Mouse (Mus musculus) intestine, postnatal 0 days (tissue): Measurements from ENCODE around the gene Mlst8. TPM values are rescaled to one million over a fixed set of nuclear protein-coding genes. Genes with fewer than 3 reads are reported as not detected.
"Not testable (repeated sequence)": the region's sequence is repeated elsewhere in the genome, so short reads cannot be mapped to it uniquely, and the experiment has no call there.

Source experiments
- ATAC-seq: fragments of 200-750 bp; cut with Nextera tagmentation; 2 replicates; pipeline ENCODE4 v1.8.0; 2017; ENCODE audit warnings: mild to moderate bottlenecking, moderate TSS enrichment, moderate library complexity
- H3K27ac ChIP-seq: fragments of 300-500 bp; sonication (generic); 2 replicates; pipeline ENCODE4 v1.5.1; 2014; ENCODE audit warnings: mild to moderate bottlenecking, low read depth, low read length, moderate library complexity
- H3K27me3 ChIP-seq: fragments of 300-500 bp; sonication (generic); replicated peaks from 2 replicates; pipeline ENCODE4 v1.6.1; 2014; ENCODE audit warnings: low read length, mixed read lengths; ENCODE audit not compliant: control insufficient read depth, insufficient read depth
- H3K36me3 ChIP-seq: fragments of 300-500 bp; sonication (generic); 2 replicates; pipeline ENCODE4 v1.6.1; 2014; ENCODE audit warnings: mild to moderate bottlenecking, moderate library complexity; ENCODE audit not compliant: control insufficient read depth, insufficient read depth
- H3K4me1 ChIP-seq: fragments of 300-500 bp; sonication (generic); replicated peaks from 2 replicates; pipeline ENCODE4 v1.6.1; 2014; ENCODE audit warnings: antibody characterized with exemption, low read length, mixed read lengths; ENCODE audit not compliant: control insufficient read depth, insufficient read depth
- H3K4me2 ChIP-seq: fragments of 300-500 bp; sonication (generic); replicated peaks from 2 replicates; pipeline ENCODE4 v1.6.1; 2014; ENCODE audit warnings: low read depth, mild to moderate bottlenecking, moderate library complexity
- H3K4me3 ChIP-seq: fragments of 300-500 bp; sonication (generic); 2 replicates; pipeline ENCODE4 v1.5.1; 2014; ENCODE audit warnings: low read depth, low read length
- H3K9ac ChIP-seq: fragments of 300-500 bp; sonication (generic); 2 replicates; pipeline ENCODE4 v1.6.1; 2014; ENCODE audit warnings: mild to moderate bottlenecking, low read depth, low read length
- H3K9me3 ChIP-seq: fragments of 300-500 bp; sonication (generic); 2 replicates; pipeline ENCODE4 v1.6.1; 2016; ENCODE audit warnings: mixed run types; ENCODE audit not compliant: control insufficient read depth
- CTCF ChIP-seq: sonication (generic); IDR thresholded peaks from 2 replicates; pipeline ENCODE4 v1.5.1; 2016; ENCODE audit warnings: low read depth, mild to moderate bottlenecking, control low read depth, antibody characterized with exemption, moderate library complexity
- WGBS: fragments of 180-500 bp; shearing (Covaris S2); extraction: QIAGEN DNeasy Blood & Tissue Kit; methylation state at CpG from one replicate; pipeline ENCODE4 v1.1.7; 2014; 5-methylcytosine and 5-hydroxymethylcytosine counted together
- polyA plus RNA-seq: library from polyadenylated mRNA; unstranded; fragments of >200 nt; fragmentation: Nextera tagmentation; extraction: Ambion mirVana; gene quantifications from 2 replicates; pipeline ENCODE4 v1.2.1, GENCODE M21; 2015

Gene Mlst8
- polyA plus RNA-seq, 1 experiment from 2014 or later: 11.9 TPM

DNA sequence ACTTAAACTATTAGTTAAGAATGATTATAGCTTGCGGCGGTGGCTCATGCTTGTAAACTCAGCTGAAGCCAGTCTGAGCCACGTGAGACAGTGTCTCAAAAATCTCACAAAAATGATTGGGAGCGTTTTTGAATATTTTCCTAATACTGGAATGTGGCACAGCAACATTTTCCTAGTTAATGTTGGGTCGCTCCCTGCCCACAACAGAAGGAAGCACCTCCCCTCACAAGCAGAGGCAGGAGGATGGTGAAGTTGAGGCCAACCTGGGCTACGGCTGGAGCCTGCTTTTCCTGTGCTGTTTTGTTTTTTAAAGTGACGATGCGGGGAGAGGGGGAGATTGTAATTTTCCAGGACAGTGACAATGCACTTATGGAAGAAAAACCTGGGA lies 51.7 kb downstream of the Mlst8 start:
- no peak for TF ChIP-seq CTCF
- WGBS: 1% methylated on average over 8 of the region's 8 CpGs
- ATAC-seq: no peak
- Histone ChIP-seq H3K9me3 (no peaks in the 10 kb centered on the region), H3K9ac (peak overlapping the region; percentile 82), H3K4me3 (peak overlapping the region; percentile 66), H3K4me1 (no peaks in the 10 kb centered on the region), H3K36me3 (peaks cover 25% of the 10 kb centered on the region), H3K27me3 (no peaks in the 10 kb centered on the region), H3K4me2 (peak overlapping the region; percentile 77), H3K27ac (peak overlapping the region; percentile 93)

DNA sequence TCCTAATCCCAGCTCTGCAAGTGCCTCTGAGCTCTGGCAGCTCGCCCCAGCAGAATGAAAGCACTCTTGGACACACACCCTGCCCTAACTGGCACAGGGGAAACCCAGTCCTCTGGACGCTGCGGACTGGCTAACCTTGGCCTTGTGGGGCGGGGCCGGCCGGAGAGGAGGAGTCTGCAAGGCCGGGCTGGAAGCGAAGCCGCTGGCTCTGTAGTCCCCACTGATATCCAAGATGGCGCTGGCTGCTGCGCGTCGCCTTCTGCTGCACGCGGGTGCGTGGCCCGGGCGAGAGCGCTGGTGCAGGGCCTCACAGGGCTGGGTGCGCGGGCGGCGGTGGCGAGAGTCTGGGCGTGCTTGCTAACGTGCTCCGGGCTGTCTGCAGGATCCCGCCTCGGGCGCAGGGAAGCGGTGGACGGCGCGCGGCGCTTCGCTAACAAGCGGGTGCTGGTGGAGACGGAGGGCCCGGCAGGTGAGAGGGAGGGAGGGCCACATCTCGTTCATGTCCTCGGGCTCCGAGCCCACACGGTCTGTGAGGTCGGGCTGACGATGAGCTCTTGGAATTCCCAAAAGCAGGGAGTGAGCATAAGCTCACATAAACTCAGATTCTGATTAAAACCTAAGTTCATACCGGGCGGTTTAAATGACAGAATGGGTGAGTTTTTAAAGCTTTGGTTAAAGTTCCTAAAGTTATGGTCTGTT lies 52.3 kb downstream of the Mlst8 start, which contains the start of gene Eci1:
Eci1 (plus strand) TSS at position 171 of the 699 bp plus-strand sequence.
- Histone ChIP-seq H3K4me3 (peak within 1 kb of the TSS; percentile 66), H3K27ac (peak within 1 kb of the TSS; percentile 93), H3K4me1 (no peaks in the 10 kb centered on the region), H3K9me3 (no peaks in the 10 kb centered on the region), H3K4me2 (peak within 1 kb of the TSS; percentile 77), H3K9ac (peak within 1 kb of the TSS; percentile 82), H3K36me3 (peaks cover 28% of the 10 kb centered on the region), H3K27me3 (no peaks in the 10 kb centered on the region)
- WGBS: under 1% methylated on average over 48 of the region's 48 CpGs
- no peak; the same call in 1 of the 2 replicates for TF ChIP-seq CTCF
- ATAC-seq: peak; percentile 95

DNA sequence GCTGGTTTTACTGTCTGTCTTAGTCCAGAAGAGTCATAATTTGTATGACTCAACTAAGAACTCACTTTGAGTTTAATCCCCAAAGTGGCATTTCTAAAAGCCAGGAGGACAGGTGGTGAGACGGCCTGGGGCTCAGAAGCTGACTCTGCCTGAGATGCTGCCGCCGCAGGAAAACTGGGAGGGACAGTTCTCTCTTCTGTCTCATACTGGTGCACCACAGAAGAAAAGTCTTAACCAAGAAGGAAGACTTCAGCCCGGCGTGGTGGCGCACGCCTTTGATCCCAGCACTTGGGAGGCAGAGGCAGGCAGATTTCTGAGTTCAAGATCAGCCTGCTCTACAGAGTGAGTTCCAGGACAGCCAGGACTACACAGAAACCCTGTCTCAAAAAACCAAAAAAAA lies 53.0 kb downstream of the Mlst8 start:
- Histone ChIP-seq H3K9ac (no peak overlapping the region), H3K4me2 (peak overlapping the region; percentile 77), H3K4me1 (no peaks in the 10 kb centered on the region), H3K9me3 (no peaks in the 10 kb centered on the region), H3K27me3 (no peaks in the 10 kb centered on the region), H3K36me3 (peaks cover 35% of the 10 kb centered on the region), H3K27ac (peak overlapping the region; percentile 93), H3K4me3 (peak overlapping the region; percentile 66; the same call in 1 of the 2 replicates)
- TF ChIP-seq CTCF: no peak
- 68% methylated on average over 7 of the region's 7 CpGs for WGBS
- no peak for ATAC-seq

GRCm38 (mm10) chr17:24425326-24425725 lies 53.6 kb downstream of the Mlst8 start:
- H3K36me3 ChIP-seq: peaks cover 41% of the 10 kb centered on the region
- WGBS: 66% methylated on average over 4 of the region's 8 CpGs
- not testable (repeated sequence) for H3K9ac ChIP-seq, H3K4me2 ChIP-seq, H3K27me3 ChIP-seq, H3K4me1 ChIP-seq, H3K9me3 ChIP-seq, H3K27ac ChIP-seq, H3K4me3 ChIP-seq, ATAC-seq

DNA sequence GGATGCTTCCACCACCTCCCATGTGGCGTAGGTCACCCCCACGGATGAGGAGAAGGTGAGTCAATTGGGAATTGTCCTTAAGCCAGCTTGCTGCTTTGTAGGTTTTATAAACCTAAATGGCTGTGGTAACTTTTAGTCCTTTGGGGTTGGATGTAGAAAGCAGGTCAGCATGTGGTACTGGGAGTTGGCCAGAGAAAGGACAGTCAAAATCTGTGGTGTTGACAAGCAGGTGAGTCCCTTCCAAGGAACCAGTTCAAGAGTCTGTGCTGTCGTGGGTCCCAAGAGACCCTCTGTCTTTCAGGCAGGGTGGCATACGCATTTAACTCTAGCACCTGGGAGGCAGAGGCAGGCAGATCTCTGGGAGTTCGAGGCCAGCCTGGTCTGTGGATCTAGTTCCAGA lies 54.4 kb downstream of the Mlst8 start:
- H3K36me3 ChIP-seq: peaks cover 49% of the 10 kb centered on the region
- no peaks in the 10 kb centered on the region for H3K9me3 ChIP-seq
- H3K27ac ChIP-seq: peak overlapping the region; percentile 50; the same call in 1 of the 2 replicates
- H3K4me1 ChIP-seq: no peaks in the 10 kb centered on the region
- H3K4me2 ChIP-seq: no peak overlapping the region
- ATAC-seq: no peak
- no peak for TF ChIP-seq CTCF
- H3K27me3 ChIP-seq: no peaks in the 10 kb centered on the region
- no peak overlapping the region for H3K4me3 ChIP-seq
- 95% methylated on average over 5 of the region's 5 CpGs for WGBS
- H3K9ac ChIP-seq: no peak overlapping the region

Other genes starting within 250 kb of the Mlst8 start
- 7.8 and 8.6 TPM in 2 replicates for gene Ccnf, start 227.6 kb downstream of the Mlst8 start, polyA plus RNA-seq
- gene Abca17, start 128.0 kb downstream of the Mlst8 start, polyA plus RNA-seq: not detected in 2 replicates
- gene Abca3, start 127.1 kb downstream of the Mlst8 start, polyA plus RNA-seq: 11.3 and 12.7 TPM in 2 replicates
- 111 and 114 TPM in 2 replicates for gene Rnps1, start 64.5 kb downstream of the Mlst8 start, polyA plus RNA-seq
- gene Eci1, start 52.4 kb downstream of the Mlst8 start, polyA plus RNA-seq: 96.4 and 106 TPM in 2 replicates
- 0.73 and 0.80 TPM in 2 replicates for gene Dnase1l2, start 36.0 kb downstream of the Mlst8 start, polyA plus RNA-seq
- 5.0 and 5.2 TPM in 2 replicates for gene E4f1, start 8.8 kb downstream of the Mlst8 start, polyA plus RNA-seq
- gene Pgp, start 8.7 kb downstream of the Mlst8 start, polyA plus RNA-seq: 64.5 and 69.4 TPM in 2 replicates
- gene Bricd5, start 5.2 kb downstream of the Mlst8 start, polyA plus RNA-seq: not detected in 2 replicates
- 0.69 and 0.78 TPM in 2 replicates for gene Caskin1, start 9.5 kb upstream of the Mlst8 start, polyA plus RNA-seq
- 39.7 and 41.2 TPM in 2 replicates for gene Traf7, start 48.9 kb upstream of the Mlst8 start, polyA plus RNA-seq
- 0.31 and 0.63 TPM in 2 replicates for gene Rab26, start 55.1 kb upstream of the Mlst8 start, polyA plus RNA-seq
- 5.4 and 8.3 TPM in 2 replicates for gene Pkd1, start 70.8 kb upstream of the Mlst8 start, polyA plus RNA-seq
- gene Tsc2, start 153.6 kb upstream of the Mlst8 start, polyA plus RNA-seq: 24.7 and 25.8 TPM in 2 replicates
- 5.0 and 5.5 TPM in 2 replicates for gene Nthl1, start 153.6 kb upstream of the Mlst8 start, polyA plus RNA-seq
- gene Slc9a3r2, start 171.2 kb upstream of the Mlst8 start, polyA plus RNA-seq: 26.5 and 30.1 TPM in 2 replicates
- 0.20 TPM in 1 of 2 replicates, not detected in the other for gene Npw, start 179.4 kb upstream of the Mlst8 start, polyA plus RNA-seq
- 13.4 and 13.5 TPM in 2 replicates for gene Zfp598, start 190.6 kb upstream of the Mlst8 start, polyA plus RNA-seq
- gene Syngr3, start 210.9 kb upstream of the Mlst8 start, polyA plus RNA-seq: 6.0 and 6.2 TPM in 2 replicates
- 42.0 and 42.2 TPM in 2 replicates for gene Gfer, start 217.1 kb upstream of the Mlst8 start, polyA plus RNA-seq
- gene Noxo1, start 217.2 kb upstream of the Mlst8 start, polyA plus RNA-seq: 32.4 and 38.0 TPM in 2 replicates
- gene Tbl3, start 228.6 kb upstream of the Mlst8 start, polyA plus RNA-seq: 23.8 and 25.2 TPM in 2 replicates
- not detected in 2 replicates for gene Rnf151, start 239.0 kb upstream of the Mlst8 start, polyA plus RNA-seq
- 757 and 776 TPM in 2 replicates for gene Rps2, start 239.0 kb upstream of the Mlst8 start, polyA plus RNA-seq
- gene Ndufb10, start 245.4 kb upstream of the Mlst8 start, polyA plus RNA-seq: 406 and 413 TPM in 2 replicates
- 0.27 TPM in 1 of 2 replicates, not detected in the other for gene Rpl3l, start 248.7 kb upstream of the Mlst8 start, polyA plus RNA-seq